Mouse (Mus musculus): ENCODE measurements around the gene Syce1. TPM values are rescaled to one million over a fixed set of nuclear protein-coding genes. Genes with fewer than 3 reads are reported as not detected.

The Syce1 gene
- not detected in 2 replicates for total RNA-seq (2017)

GRCm38 (mm10) chr7:140787406-140788052 is at the start of gene Syce1:
Gene Syce1 (minus strand): TSS chr7:140787852.
- no peak for ATAC-seq (ENCODE audit: extremely low read depth, insufficient number of reproducible peaks, low FRiP score, poor library complexity, severe bottlenecking)

DNA sequence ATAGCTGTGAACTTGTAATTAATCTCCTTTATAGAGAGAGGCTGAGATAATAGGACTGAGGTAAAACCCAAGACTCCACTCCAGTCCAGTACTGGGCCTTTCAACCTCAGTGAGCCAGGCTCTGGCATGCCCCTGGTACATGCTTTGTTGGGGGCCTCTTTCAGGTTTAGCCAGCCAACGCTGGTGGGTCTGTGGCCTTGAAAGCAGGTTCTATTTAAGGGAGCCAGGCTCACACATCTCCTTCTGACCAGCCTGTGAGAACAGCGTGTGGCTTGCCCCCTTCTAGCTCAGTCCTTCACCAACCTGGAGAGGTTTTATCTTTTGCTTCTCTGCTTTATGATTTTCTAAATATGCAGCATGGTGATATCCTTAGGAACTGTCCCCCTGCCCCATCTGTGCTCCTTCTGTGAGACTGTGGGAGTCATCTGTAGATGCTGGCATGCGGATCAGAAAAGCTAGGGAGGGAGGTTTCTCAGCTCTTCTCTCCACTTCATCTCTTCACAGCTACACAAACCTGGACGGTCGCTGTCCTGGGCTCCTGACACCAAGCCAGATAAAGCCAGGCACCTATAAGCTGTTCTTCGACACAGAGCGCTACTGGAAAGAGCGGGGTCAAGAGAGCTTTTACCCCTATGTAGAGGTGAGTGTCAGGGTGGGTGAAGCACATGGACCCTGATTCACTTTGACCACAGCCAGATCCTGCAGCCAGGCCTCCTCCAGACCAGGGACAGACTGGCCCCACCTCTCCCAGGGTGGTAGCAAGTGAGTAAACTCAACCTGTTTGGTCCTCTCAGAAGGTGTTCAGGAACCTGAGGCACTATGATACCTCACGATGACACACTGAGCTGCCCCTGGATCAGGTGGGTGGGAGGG is 48.8 kb upstream of the Syce1 start:
- no peak for ATAC-seq (ENCODE audit: extremely low read depth, insufficient number of reproducible peaks, low FRiP score, poor library complexity, severe bottlenecking)

DNA sequence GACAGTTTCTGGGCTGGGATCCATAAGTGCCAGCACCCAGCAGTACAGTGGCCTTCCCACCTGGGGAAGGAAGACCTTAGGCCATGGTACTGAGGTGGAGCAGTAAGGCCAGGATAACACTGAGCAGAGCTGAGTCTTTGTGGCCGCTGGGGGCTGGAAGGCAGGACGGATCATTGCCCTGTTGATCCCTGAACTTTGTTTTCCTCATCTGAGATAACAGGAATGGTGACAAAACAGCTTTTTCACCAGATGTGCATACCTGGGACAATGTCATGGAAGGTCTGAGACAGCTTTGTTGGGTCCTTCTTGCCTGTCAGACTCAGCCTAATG is 48.1 kb upstream of the Syce1 start:
- no peak for ATAC-seq (ENCODE audit: extremely low read depth, insufficient number of reproducible peaks, low FRiP score, poor library complexity, severe bottlenecking)

GRCm38 (mm10) chr7:140834968-140835757 is 47.5 kb upstream of the Syce1 start, which contains the start of gene Urah:
Gene Urah (plus strand): TSS chr7:140835018.
- no peak for ATAC-seq (ENCODE audit: extremely low read depth, insufficient number of reproducible peaks, low FRiP score, poor library complexity, severe bottlenecking)

DNA sequence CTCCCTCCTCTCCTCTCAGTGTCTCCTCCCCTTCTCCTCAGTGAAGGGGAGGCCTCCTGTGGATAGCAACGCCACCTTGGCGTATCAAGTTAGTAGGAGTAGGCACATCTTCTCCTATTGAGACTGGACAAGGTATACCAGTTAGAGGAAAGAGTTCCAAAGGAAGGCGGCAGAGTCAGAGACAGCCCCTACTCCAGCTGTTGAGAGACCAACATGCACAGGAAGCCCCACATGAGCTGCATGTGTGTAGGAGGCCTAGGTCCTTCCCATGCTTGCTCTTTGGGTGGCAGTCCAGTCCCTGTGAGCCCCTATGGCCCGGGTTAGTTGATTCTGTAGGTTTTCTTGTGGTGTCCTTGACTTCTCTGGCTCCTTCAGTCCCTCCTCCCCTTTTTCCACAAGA is 45.7 kb upstream of the Syce1 start:
- no peak for ATAC-seq (ENCODE audit: extremely low read depth, insufficient number of reproducible peaks, low FRiP score, poor library complexity, severe bottlenecking)

DNA sequence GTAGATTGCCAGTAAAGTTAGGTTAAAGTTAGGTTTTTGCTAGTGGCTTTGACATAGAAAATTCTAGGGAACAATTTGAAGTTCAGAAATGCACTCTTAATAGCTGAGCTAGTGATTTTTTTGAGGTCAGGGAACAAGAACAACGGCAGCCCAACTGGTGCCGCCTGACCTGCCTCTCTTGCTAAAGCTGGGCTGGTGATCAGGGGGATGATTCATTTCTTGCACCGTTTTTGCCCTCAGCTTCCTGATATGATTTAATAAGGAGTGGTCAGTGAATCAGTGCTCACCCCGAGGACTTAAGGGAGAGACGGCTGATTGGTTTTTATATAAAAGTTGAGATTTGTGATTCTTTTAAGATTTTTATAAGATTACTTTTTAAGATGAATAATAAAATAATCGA is 43.8 kb upstream of the Syce1 start:
- no peak for ATAC-seq (ENCODE audit: extremely low read depth, insufficient number of reproducible peaks, low FRiP score, poor library complexity, severe bottlenecking)

GRCm38 (mm10) chr7:140828171-140828881 is 40.7 kb upstream of the Syce1 start:
- ATAC-seq (ENCODE audit: extremely low read depth, insufficient number of reproducible peaks, low FRiP score, poor library complexity, severe bottlenecking): no peak

GRCm38 (mm10) chr7:140822731-140823130 is 35.1 kb upstream of the Syce1 start:
- ATAC-seq (ENCODE audit: extremely low read depth, insufficient number of reproducible peaks, low FRiP score, poor library complexity, severe bottlenecking): no peak

DNA sequence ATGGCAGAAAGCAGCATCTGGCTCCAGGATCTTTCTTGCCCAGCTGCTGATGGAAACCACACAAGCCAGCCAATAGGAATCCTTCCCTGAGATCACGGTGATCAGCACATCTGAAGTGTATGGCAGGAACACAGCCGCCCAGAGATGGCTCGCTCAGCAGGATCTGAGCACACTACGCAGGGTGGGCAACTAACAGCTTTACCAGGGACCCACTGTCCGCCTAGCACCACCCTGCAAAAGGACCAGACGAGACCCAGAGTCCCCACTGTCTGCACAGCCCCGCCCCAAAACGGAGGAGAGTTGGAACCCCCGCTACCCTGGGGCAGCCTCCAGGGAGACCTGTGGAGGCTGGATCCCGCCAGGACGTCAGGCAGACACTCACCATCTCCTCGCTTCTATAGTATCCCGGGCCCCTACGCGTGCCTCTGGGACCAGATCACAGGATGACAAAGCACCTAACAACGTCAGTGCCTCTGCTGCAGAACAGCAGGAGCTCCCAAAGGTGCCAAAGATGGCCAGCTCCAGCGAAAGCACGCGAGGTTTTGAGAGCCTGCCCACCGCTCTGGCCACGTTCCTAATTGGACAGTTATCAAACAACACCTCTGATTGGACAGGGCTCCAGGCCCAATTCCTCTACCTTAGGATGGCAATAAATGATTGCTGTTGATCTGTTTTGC is 34.1 kb upstream of the Syce1 start, which contains the start of gene Zfp941:
TSS of gene Zfp941 (minus strand) at position 526 of the 677 bp plus-strand sequence.
- no peak for ATAC-seq (ENCODE audit: extremely low read depth, insufficient number of reproducible peaks, low FRiP score, poor library complexity, severe bottlenecking)

DNA sequence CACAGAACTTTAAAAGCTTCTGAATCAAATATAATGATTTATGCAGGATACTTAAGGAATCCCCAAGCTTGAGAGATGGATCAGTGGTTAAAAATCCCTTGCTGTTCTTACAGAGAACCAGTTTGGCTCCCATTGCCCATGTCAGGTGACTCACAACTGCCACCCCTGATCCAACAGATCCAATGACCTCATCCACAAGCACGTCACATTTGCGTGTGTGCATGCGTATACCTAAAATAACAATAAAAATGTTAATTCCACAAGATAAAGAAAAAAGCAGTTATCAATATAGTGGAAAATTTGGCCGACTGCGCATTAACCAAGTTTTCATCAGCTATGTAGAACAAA is 33.6 kb upstream of the Syce1 start:
- no peak for ATAC-seq (ENCODE audit: extremely low read depth, insufficient number of reproducible peaks, low FRiP score, poor library complexity, severe bottlenecking)

- ATAC-seq (ENCODE audit: extremely low read depth, insufficient number of reproducible peaks, low FRiP score, poor library complexity, severe bottlenecking): no peak
Measured at GRCm38 (mm10) chr7:140820173-140820572, 32.5 kb upstream of the Syce1 start.

- no peak for ATAC-seq (ENCODE audit: extremely low read depth, insufficient number of reproducible peaks, low FRiP score, poor library complexity, severe bottlenecking)
Measured at GRCm38 (mm10) chr7:140812850-140813249, 25.2 kb upstream of the Syce1 start.

- no peak for ATAC-seq (ENCODE audit: extremely low read depth, insufficient number of reproducible peaks, low FRiP score, poor library complexity, severe bottlenecking)
Measured at GRCm38 (mm10) chr7:140811714-140812113, 24.1 kb upstream of the Syce1 start.

DNA sequence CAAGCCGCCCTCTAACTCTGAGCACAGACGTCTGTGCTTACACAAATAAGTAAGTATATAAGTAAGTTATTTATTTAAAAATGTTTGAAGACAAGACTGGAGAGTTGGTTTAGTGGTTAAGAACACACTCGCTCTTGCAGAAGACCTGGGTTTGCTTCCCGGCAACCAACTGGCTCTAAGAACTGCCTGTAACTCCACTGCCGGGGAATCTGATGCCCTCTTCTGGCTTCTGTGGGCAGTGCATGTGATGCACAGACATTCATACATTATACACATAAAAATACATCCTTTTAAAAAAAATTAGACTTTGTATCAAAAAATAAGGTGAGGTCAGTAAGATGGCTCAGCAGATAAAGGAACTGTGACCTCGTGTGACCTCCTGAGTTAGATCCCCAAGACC is 22.8 kb upstream of the Syce1 start:
- no peak for ATAC-seq (ENCODE audit: extremely low read depth, insufficient number of reproducible peaks, low FRiP score, poor library complexity, severe bottlenecking)

DNA sequence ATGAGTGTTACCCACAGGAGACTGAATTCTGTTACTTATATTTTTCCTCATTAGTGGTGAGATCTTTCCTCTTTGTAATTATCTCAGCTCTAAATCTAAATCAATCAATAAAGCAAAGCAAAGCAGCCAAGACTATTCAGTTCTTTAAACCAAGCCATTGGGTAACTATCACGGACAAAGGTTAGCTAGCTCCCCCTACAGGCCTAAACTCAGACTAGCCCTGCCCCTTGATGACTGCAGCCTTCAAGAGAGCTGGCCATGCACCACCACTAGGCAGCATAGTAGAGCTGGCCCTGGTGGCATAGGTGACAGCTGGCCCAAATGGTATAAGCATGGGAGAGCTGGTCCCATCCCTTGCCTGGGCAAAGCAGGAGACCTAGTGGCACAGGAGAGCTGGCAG is 18.1 kb upstream of the Syce1 start:
- ATAC-seq (ENCODE audit: extremely low read depth, insufficient number of reproducible peaks, low FRiP score, poor library complexity, severe bottlenecking): no peak

DNA sequence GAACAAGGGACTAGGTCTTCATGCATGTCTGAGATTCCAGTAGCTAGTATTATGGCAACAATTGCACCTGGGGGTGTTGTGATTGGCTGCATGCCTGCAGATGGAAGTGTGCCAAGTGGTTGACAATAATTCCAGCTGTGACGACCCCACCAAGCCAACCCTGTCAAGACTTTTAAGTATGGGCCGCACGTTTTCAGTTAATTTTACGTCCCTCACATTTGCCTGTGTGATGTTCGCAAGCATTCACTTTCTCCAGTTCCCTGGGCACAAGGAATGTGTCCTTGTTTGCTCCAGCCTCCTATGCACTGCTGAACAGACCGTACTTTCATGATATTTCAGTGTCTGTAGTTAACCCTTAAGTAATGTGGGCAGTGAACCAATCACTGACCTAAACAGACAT is 15.0 kb upstream of the Syce1 start:
- no peak for ATAC-seq (ENCODE audit: extremely low read depth, insufficient number of reproducible peaks, low FRiP score, poor library complexity, severe bottlenecking)

- no peak for ATAC-seq (ENCODE audit: extremely low read depth, insufficient number of reproducible peaks, low FRiP score, poor library complexity, severe bottlenecking)
Measured at GRCm38 (mm10) chr7:140798212-140798611, 10.6 kb upstream of the Syce1 start.

- no peak for ATAC-seq (ENCODE audit: extremely low read depth, insufficient number of reproducible peaks, low FRiP score, poor library complexity, severe bottlenecking)
Measured at GRCm38 (mm10) chr7:140797619-140798018, 10.0 kb upstream of the Syce1 start.

- ATAC-seq (ENCODE audit: extremely low read depth, insufficient number of reproducible peaks, low FRiP score, poor library complexity, severe bottlenecking): no peak
Measured at GRCm38 (mm10) chr7:140793541-140793940, 5.9 kb upstream of the Syce1 start.
